Mouse (Mus musculus): ENCODE data around the gene Tec.
A peak's percentile ranks its signal among the peaks of the same experiment; 100 is the strongest.

Tec gene

DNA sequence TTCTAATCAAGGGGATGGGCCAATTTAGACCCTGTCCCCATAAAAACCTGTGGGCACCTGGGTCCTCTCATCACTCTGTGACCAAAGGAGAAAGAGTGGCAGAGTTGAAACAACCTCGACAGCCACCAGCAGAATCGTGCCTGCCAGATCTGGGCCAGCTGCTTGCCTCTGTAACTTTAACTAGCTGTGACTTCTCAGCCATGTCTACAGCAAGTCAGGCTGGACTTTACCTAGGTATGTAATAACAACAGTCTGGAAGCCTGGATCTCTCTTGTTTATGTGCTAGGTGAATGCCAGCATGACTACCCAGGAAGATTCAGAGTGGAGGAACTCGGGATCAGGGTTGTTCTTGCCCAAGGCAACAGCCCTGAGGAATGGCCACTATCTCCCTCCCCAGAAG lies 83.6 kb downstream of the Tec start:
- DNase-seq (ENCODE audit: low spot score in 2 of 2): no peak

DNA sequence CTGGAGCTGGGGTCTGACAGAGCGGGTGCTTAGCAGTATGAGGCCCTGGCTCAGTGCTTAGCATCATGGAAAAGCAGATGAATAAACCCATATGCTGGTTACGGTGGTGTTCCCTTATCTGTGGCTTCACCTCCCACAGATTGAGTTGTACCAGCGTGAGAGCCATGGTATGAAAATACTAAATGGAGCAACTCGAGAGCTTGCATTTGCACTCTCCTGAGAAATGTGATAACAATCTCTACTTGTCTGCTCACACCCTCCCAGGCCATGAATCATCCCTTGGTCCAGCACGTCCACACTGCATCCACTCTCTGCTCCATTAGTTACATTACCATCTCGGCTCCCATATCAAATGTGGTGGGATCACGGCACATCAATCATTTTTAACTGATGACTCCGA lies 84.3 kb downstream of the Tec start:
- peak in 1 of 2 experiments; percentile 71 for DNase-seq (ENCODE audit: low spot score in 2 of 2)

DNA sequence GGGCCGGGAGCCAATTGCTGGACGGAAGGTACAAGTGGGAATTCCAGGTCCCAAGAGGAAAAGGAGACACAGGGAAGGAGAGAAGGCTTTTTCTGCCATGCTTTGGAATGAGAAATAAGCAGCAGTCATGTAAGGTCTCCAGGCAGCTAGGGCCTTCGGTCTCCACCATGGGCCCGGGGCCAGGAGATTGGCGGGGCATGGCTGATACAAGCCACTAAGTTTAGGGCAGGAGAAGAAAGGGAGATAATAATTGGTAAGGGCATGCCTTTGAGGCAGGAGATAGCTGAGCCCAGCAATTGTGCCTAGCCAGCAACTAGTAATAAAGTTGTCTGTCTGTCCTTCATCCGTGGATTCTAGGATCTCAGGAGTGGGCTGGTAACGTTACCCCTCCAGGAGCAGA lies 85.2 kb downstream of the Tec start:
- no peak for DNase-seq (ENCODE audit: low spot score in 2 of 2)

DNA sequence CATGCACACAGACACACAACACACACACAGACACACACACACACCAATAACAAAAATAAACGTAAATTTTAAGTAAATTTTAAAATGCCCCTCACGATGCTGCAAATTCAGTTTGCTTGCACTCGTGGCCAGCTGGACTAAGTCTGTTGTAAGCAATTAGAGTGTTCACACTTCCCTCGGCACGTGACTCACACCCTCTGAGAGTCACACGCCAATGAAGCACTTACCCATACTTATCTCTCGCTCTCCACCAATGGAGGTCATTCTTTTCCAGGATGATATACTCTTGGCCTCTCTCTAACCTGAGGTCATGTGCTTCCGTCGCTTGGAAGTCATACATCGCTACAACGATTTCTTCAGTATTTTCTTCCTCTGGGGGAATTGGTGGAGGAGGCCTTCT lies 86.5 kb downstream of the Tec start:
- no peak for DNase-seq (ENCODE audit: low spot score in 2 of 2)

DNA sequence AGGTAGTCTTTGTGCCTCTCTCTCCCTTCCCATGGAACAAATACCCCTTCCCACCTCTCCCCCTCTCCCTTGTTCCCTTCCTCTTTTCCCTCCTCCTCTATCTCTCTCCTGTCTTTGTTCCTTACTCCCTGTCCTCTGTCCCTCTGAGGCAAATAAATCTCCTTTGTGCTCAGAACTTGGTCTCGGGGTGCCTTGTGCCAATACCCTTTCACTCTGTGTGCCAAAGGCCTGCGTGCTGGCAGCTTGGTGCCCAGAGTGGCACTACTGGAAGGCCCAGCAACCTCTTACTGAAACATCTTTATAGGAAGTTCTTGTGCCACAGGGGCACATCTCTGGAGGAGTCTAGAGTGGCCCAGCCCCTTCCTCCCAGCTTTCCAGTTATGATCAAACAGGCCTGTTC lies 91.7 kb downstream of the Tec start:
- DNase-seq (ENCODE audit: low spot score in 2 of 2): no peak

DNA sequence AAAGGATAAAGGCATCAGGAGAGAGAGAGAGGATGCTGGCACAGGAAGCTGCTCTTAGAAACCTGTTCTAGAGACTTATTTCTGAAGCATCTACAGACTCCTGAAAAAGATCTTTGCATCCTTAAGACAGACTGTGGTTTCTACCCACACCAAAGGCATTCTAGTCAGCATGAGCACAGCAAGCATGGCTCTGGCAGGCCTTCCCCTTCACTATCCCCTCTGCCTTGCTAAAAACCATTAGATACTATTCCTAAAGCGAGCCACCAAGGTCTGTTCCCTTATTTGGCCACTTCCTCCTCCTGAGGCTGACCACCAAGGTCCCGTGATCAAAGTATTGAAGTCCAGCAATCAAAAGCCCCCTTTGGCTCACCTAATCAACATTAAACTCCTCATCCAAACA lies 92.2 kb downstream of the Tec start:
- DNase-seq (ENCODE audit: low spot score in 2 of 2): no peak

DNA sequence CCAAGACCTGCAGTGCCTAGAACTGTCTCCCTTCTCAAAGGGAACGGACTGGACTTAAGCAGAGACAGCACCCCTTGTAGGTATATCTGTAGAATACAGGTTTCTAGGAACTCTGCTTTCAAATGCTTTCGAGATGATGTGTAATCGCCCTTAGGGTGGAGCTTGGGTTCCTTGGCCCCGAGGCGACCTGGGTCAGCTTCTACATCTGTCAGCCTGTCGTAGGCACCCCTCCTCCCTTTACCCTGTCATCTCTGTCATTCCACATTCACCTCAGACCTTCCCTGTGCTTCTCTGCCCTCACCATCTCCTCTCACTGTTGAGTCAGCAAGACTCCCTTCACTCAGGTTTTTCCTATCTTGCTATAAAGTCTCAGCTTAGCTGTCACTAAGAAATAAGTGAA lies 98.4 kb downstream of the Tec start:
- DNase-seq (ENCODE audit: low spot score in 2 of 2): no peak

DNA sequence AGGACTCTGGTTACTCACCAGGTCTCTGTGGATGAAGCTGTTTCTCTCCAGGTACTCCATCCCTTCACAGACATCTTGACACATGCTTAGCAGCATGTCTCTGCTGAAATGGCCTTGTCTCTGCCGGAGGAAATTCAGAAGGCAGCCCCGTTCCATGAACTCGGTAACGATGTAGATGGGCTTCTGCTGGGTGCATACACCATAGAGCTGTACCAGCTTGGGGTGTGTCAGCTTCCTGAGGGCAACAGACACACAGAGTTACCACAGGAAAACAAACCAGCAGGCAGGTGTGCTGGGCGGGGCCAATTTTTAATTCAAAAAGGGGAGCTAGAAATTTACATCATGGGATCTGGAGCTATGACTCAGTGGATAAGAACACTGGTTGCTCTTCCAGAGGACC lies 104.7 kb downstream of the Tec start:
- no peak for DNase-seq (ENCODE audit: low spot score in 2 of 2)

DNA sequence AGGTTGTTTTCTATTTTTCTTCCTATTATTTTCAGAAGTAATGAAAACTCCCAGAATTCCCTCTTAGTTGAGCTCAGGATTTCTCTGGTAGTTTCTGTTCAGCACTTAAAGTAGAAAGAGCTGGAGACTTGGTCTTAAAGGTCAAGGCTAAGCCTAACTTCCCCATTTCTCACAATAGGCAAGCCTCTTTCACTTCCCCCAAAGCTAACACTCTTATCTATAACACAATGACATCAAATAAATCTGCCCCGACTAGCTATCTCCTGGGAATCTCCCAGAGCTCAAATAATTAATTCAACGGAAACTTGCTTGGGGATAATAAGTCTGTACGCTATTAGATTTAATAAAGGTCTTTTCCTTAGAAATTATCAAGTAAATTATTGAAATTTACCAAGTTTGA lies 105.3 kb downstream of the Tec start:
- no peak for DNase-seq (ENCODE audit: low spot score in 2 of 2)

DNA sequence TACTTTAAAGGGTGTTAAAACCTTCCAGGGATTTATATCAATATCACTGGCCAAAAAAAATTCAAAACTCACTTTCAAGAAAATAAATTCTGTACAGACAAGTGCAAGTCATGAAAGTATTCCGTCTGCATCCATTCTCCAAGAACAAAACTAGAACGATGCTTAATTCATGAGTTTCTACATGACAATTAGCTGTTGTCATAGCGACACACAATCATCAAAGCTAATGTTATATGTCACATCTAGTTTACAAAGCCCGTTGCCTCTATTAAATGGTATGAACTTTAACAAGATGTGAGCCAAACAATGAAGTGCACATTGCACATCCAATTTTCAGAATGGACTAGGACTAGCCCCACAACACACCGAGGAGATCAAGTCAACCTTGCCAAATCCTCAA lies 106.5 kb downstream of the Tec start:
- DNase-seq (ENCODE audit: low spot score in 2 of 2): no peak

DNA sequence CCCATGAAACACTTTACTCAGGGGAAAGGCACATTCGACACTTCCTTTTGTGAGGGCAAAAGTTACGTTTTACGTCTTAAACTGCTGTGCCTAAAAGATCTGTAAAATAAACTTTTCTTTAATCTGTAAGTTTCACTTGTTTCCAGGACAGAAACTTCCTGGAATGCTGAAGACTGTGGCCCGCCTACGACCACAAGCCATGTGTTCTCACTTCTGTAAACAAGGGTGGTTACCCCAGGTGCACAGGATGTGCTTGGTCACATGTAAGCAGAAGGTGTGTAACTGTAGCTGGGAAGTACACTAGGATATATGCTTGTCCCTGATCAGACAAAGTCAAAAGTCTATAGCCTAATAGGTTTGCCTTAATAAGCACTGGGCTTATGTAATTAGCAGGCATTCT lies 107.0 kb downstream of the Tec start:
- DNase-seq (ENCODE audit: low spot score in 2 of 2): no peak

DNA sequence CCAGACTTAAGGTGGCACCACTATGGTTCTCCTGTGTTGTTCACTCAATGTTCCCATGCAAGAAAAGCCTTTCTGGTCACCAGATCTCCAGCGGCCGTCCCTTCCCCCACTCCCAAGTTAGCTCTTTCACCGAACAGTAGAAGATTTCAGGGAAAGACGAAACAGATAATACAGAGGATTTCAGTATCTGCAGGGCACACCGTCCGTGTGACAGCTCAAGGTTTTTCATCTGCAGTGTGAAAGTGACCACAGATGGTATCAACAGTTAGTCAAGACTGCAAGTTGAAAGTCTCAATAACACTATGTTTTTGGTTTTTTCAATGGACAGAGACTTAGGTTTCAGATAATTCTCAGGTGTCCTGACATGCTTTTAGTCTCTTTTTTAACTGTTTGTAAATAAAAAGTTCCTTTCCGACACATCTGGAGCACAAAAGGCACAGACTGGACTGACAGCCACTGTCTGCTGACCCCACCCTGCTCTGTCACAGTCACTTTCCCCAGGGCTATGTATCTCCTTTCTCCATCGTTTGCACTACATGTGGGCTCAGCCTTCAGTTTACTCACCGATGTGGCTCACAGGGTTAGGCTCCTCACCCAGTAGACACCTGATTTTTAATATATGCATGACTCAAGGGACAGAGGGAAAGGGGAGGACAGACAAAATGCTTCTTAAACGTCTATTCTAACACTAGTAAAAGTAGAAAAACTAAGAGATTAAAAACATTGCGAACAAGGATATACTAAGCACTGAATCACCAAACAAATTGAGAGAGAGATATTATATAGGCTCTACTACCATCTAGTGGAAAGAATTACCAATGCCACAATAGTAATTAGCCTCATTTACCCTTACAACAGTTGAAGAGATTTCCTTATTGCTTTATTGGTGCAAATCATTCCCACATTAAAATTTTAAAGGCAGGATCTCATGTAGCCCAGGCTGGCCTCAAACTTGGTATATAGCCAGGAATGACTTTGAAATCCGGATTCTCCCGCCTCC lies 109.1 kb downstream of the Tec start:
- no peak for DNase-seq (ENCODE audit: low spot score in 2 of 2)

DNA sequence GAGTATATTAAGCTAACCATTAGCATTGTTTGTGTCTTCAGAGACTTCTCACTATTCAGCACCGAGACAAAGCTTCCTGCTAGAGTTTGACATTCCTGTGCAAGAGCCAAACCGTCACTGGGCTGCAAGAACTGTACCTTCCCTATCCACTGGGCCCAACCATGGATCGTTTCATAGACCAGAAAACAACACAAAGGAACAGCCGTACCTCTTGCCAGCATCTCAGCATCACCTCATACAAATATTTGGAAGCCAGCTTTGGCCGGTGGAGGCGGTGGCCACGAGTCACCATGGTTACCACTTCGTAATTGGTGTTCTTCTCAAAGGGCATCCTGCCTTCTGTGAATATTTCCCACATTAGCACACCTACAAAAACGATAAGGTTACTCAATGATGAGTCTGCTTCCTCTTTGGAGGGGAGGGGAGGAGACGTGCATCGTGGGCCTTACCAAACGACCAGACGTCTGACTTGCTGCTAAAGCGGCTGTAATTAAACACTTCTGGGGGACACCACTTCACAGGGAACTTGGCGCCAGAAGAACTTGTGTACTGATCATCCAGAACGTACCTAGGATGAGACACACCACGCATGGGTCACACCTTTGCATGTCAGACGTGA lies 111.0 kb downstream of the Tec start:
- DNase-seq (ENCODE audit: low spot score in 2 of 2): no peak

DNA sequence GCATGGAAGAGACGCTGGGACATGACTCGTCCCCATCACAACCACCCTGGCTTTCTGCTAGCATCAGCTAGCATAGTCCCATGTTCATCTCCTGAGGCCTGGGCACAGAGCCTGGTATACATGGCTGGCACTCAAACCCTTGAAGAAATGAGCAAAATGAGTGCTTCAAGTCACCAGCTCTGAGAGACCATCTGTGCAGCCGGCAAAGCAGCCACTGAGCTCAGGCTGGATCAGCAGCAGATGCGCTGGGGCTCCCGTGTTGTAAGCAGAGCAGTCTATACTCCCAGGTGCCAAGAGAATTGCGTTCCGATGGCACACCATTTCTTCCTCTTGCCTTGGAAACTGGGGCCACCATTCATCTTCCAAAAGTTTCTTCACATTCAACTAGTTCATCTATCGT lies 112.3 kb downstream of the Tec start:
- DNase-seq (ENCODE audit: low spot score in 2 of 2): peak; percentile 59 to 70

DNA sequence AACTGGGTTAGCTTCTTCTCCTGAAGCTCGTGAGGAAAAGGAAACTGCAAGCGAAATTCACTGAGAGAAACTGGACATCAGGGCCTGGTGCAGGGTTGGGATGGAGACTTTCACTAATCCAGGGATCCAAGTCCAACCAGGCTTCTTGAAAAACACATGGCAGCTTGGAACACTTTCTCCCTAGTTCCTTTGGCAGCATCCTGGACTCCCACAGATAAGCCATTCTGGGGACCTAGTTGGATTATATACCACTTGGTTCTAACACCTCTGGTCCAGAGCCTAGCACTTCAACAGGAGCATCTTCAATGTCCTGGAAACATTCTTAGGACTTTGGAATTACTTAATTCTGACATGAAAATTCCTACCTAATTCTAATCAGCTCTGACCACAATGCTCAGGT lies 113.2 kb downstream of the Tec start:
- no peak for DNase-seq (ENCODE audit: low spot score in 2 of 2)

DNA sequence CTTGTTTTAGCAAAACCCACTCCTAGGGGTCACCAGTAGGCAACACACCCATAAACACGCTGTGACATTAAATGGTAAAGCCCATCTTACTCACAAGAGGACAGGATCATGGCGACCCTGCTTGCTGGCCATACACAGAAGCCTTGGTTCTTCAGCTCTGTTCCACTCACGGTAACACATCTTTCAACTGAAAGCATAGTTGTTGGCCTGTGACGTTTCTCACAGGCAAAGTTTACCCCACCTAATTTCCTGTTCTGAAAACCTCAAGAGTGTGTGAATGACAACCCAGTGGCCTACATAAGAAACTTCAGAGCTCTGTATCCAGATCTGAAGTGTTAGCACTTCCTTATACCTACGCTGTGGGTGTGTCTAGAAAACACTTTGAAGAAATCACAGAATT lies 115.7 kb downstream of the Tec start, which contains the start of gene Txk:
TSS of gene Txk (minus strand) at position 193 of the 400 bp plus-strand sequence.
- DNase-seq (ENCODE audit: low spot score in 2 of 2): no peak

DNA sequence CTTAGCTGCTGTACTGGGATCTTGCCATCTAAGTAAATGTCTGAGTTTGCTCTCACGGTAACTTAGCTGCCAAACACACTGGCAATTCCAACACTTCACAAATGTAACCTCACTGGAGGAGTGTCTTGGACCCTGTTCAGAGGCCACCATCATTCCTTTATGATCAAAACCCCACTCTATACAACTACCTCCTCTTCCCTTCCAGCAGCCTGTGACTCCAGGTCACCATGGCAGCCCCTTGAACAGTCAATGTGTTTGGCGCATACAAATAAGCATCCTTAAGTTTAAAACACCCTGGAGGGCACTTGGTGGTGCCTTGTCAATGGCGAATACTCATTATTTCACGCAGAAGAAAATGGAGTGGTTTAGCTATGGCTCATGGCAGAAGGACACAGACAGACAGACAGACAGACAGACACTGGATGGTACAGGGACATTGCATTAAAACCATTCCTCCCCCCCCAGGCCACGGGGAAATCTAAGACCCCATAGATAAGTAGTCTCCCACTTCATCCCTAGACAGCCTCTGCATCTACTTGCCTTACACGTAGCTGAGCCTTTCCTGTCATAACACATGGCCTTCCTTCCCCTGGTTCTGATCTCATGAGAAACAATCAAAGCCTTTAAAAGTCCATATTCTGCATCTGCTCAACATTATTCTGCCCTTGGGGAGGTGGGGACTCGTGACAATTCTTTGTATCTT lies 117.1 kb downstream of the Tec start:
- DNase-seq (ENCODE audit: low spot score in 2 of 2): no peak

DNA sequence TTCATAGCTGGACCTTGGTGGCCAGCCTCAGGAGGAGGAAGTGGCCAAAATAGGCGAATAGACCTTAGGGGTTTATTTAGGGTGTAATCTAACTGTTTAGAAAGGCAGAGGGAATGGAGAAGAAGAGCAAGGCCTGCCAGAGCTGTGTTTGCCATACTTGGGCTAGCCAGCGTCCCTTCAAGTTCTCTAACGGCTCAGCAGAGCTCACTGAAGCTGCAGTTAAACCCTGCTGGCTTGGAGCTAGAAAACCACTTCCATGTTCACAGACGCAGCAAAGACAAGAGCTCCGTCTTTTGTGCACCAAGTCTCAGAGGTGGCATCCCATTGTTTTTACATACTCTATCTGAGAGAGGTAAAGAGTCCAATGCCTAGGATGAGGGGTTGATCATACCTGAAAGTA lies 118.1 kb downstream of the Tec start:
- no peak for DNase-seq (ENCODE audit: low spot score in 2 of 2)

DNA sequence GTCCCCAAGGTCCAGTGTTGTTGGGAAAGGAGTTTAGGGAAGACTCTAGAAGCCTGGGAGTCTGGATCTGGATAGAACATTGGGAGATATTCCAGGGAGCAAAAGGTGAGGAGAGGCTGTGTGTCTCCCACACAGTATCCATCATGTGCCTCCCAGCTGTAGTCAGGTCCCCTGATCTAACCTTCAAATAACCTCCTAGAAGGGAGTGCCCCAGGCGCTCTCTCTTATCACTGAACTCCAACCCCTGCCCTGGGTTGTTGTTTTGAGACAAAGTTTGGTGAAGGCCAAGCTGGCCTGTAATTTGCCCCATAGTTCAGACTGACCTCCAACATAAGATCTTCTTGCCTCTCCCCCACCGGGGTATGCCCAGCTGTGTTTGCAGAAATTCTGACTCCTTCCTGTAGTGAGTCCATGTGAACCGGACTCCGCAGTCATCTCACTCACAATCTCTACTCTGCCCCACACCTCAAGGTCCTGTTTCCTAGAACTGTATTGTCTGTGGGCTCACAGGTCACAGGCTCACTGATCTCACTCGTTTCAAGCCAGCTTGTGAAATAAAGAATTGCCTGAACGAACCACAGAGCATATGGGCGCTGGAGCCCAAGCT lies 119.5 kb downstream of the Tec start:
- no peak for DNase-seq (ENCODE audit: low spot score in 2 of 2)

DNA sequence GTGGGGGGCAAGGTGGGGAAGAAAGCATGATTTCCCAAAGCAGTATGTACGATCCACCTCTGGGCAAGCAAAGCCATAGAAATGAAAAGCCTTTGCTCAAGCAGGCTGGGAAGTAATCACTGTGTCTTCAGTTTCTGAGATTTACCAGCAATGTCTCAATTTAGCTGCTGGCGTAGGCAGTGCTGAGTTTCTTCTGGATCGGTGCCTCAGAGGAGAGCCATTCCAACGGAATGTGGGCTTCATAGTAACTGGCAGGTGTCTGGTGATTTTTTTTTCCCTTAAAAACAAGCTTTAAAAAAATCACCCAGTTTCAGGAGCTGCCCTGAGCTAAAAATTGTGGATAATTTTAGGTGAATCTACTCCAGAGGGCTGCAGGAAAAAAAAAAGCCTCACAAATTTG lies 120.9 kb downstream of the Tec start:
- peak; percentile 60 to 81 for DNase-seq (ENCODE audit: low spot score in 2 of 2)

DNA sequence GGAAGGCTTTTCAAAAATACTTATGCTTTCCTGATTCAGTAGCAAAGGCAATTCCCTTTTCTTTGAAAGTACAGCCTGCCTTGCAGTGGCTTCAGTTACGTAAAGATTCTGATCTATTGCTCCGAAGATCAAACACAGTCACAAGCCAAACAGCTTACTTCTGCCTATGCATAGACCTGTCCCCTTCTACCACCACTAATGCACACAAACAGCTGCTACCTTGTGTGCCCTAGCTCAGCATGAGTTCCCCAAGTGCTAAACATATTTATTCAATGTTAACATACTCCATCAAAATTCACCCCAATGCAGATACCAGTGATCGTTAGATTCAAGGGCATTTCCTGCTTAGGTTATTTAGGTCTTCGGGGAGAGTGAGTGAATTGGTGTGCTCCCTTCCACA lies 121.8 kb downstream of the Tec start:
- DNase-seq (ENCODE audit: low spot score in 2 of 2): no peak

DNA sequence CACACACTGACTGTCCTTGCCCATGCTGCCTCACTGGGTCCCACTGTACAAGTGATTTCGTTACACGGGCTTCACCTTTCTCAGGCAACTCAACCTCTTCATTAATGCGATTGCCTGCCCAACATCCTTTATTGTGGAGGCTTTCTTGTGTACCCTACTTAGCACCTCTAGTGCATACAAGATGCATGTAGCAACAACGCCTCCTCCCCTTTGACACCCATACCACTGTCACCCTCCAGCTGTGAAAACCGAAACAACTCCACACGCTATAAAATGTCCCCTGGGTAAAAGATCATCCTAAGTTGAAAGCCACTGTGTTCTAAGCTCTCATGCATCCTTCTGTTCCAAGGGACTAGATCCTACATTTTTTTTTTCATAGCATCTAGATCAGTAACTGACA lies 125.2 kb downstream of the Tec start:
- DNase-seq (ENCODE audit: low spot score in 2 of 2): no peak
